Mouse (Mus musculus) layer of hippocampus, adult 9-11 months (tissue): ENCODE data around the gene Ccdc39.
A peak's percentile ranks its signal among the peaks of the same experiment; 100 is the strongest.

Source experiments
- DNase-seq: peaks from one replicate; pipeline ENCODE4 v3.0.0; 2022

Gene Ccdc39

DNA sequence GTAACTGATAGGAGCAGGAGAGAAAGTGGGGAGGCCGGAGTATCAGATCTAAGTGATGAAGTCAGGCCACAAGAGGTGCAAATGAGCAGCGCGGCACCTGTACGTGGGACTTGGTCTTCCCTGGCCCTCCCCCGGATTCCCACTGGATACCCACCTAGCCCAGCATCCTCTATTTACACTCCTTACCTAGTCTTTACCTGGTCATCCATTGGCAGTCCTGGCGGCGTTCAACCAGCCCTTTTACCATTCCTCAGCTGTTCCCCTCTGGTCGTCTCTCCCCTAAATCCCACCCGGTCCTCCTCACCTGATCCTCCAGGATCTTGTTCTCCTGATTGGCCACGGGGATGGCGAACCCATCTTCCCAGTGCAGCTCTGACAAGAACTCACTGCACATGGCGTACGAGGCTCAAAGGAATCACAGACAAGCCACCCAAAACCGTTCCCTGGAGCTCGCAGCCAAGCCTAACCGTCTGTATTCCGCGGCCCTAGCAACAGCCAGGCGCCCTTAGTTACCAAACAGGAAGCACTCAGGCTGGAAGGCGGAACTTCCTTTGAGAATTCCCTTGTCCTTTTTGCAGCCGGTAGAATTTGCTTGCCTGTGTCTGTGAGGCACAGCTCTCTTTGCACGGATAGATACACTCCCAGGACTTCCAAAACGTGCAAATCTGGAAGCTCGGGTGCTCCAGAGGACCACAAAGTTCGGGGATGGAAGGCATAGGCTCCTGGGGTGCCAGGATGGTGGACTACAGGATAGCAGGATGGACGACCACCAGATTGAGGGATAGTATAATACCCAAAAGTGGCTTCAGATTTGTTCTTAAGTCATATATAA is at the start of gene Ccdc39:
TSS of gene Ccdc39 (minus strand) at position 510 of the 832 bp plus-strand sequence.
- peak; percentile 83 for DNase-seq

DNA sequence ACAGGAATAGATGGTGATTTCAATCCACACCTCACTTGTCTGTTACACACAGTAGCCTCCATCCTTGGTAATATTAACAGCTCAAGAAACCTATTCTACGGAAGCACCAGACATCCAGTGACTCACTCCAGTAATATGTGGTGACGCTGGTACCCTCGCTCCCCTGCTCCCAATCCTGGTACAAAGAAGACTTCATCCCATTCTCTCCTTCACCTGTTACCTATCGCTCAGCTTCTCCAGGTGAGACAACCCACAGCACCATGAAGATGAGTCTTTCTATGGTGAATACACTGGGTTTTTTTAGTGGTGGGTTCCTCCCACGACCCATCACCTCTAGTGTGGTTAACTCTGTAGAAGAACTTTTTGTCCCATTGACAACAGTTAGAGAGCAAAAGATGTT is 49.3 kb upstream of the Ccdc39 start:
- no peak for DNase-seq

DNA sequence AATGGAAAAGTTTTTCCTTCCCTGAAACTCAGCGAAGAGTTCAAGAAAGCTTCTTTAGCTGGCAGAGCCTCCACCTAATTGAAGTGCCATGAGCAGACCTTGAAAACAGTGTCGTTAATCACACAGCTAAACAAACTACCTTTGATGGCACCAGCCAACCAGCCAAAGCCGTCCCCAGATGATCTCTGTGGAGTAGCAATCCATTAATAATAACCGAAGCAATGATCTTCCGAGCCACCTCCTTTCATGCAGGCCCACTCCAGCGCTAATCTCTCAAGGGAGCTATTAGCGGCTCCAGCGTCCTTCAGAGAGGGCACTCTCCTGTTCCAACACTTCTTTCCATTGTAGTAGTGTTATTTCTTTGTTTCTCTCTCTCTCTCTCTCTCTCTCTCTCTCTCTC is 43.3 kb upstream of the Ccdc39 start:
- DNase-seq: no peak

DNA sequence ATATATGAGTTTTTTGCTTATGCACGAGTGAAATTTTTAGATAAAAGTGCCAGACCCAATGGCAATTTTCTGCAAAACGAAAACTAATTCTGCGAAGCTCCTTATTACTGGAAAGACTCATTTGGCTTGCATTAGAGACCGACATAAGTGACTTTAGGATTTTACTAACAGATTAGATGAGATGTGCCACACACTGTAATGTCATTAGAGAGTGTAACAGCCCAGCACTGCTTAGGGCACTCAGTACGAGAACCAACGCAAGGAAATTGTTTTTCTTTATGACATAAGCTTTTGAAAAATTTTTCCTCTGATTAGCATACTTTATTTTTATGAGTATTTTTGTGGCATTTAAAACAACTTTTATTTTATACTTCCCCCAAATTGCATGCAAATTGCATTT is 39.0 kb upstream of the Ccdc39 start:
- no peak for DNase-seq

DNA sequence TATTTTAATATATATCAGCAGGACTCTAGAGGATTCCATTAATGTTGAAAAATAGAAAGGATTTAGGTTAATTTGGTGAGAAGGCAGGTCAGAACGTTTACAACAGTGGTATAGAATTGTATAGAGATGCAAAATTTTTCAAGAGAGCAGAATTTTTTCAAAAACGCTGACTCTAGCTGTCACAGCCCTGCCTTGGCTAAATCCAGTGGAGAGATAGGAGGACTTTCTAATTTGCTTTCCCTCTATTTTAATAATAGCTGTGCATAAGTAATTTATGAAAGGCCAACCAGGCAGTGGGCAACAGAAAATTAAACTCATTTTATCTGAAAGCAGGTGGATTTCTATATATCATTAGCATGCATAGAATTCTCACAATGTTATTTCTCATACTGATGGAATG is 38.6 kb upstream of the Ccdc39 start:
- no peak for DNase-seq

DNA sequence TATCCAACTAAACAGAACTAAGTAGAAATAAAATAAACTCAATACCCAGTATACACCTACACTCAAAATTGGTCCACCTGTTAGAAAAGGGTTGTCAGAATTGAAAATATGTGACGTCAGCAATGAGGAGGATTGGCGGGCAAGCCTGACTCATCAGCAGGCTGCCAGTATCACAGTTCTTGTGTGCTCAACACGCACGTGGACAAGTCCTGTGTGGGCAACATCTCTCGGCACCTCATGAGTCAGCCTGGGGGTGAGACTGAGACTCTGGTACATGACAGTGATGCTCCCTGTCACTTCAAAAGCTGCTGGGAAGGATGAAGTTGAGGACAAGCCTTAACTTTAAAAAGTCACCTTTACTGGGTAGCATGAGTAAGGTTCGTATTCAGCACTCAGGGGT is 34.6 kb upstream of the Ccdc39 start:
- DNase-seq: no peak

DNA sequence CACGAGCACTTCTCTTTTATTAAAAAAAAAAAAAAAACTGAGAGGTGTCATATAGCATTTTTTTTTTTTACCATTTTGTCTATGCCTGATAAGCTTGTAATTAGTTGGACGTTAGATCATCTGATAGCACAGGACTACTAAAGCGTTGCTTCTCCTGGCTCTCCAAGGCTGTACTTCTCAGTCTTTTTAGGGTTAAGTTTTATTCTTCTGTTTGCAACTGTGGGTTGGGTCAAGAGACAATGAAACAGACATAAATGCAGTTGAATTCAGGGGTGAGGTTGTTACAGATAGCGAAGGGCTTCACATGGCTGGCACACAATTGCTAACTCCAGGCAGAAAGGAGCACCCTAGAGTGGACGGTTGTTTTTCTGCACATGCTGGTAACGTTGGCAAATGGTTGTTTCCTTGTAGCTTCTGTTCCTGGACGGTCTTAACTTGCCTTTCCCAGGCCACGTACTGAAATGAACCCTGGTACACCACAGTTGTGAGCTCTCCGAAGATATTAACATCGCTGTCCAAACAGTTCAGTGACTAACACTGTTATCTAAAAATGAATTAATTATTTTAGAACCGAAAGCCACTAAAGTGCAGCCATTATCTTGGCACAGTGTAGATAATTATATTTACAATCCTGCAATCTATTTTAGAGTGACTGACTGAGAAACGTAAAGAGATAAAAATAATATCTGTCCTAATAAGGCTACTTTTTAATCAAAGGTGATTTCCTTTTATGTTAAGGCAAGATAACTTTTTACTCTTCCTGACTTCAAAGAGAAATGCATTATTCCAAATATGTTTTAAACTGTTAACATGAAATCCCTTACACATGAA is 30.6 kb upstream of the Ccdc39 start:
- DNase-seq: no peak

DNA sequence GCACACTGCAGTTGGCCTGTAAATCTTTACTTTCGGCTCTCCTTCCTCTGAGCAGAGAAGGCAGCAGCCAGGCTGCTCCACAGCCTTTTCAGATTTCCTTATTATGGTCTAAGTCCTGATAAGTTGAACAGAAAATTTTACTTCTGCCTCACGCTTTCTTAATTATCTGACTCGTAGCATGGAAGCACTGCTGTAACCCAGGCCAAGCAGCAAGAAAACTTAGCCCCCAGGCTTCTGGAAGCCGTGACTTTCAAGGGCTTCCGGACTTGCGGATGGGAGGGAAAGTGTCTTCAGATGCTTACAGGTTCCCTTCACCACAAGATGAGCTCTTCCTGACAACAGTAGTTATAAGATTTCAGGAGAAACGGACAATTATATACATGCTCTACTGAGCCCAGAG is 29.7 kb upstream of the Ccdc39 start:
- no peak for DNase-seq

DNA sequence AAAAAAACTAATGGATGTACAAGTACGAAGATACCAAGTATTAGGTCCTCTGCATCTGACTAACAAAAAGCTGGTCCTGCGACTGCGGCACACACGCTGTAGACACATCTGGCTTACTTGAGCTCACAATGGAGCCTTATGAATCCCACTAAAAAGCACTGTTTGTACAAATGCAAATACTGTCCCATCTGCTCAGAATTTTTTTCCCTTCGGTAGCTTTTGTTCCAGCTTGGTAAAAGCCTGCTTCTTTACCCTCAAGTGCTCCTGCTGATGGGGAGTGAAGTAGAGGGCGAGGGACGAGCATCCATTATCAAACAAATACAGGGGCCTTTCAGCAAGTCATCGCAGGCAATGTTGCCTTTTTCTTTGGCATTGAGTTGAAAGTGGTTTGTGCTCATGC is 29.3 kb upstream of the Ccdc39 start:
- DNase-seq: peak; percentile 41

DNA sequence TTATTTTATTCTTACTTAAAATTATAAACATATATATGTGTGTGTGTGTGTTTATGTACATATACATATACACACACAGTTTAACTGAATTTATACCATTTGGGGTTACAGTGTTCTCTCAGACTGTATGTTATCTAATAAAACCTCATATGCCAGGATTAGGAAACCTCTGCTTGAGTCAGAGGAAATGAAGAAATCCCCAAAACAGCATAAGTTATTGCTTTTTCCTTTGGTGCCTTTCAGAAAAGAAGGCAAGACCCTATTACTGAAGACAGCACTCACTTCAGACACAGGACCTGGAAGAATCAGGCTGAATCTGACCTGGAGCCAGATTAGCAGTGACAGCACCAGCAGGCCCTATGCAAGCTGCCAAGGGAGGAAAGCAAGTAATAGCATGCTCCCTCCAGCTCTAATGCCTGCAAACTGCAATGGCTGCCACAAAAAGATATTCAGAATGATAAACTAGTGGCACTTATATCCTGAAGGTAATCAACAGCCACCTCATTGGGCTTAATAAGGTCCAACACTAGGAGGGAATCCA is 20.0 kb upstream of the Ccdc39 start:
- no peak for DNase-seq

DNA sequence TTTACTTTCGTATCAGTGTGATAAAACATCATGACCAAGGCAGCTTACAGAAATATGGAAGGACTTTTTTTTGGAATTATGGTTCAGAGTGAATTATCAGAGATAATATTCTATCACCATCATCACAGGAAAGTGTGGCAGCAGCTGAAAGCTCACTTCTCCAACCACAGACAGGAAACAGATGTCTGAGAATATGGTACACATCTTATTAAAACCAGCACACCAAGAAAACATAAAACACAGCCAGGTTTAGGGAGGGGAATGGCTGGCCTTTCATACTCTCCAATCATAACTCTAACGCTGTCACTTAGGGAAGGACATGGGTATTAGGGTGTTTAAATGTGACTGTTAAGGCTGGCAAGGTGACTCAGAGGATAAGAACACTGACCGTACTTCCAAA is 14.8 kb upstream of the Ccdc39 start:
- DNase-seq: no peak

DNA sequence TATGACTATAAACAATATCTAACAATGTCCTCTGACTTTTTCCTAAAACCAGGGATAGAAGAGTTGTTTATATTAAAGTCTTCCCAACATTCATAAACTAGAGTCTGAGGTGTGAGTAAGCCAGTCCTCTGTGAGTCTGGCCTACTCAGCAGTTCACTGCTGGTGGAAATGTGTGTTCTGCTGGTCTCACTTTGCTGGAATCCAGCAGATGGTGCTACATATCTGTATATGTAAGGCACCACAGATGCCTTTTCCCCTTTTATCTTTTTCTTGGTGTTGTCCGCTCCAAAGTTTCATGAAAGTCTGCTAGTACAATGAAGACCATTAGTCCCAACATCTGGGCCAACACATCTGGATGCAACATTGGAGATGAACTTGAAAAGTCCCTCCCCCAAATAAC is 9.0 kb upstream of the Ccdc39 start:
- DNase-seq: peak; percentile 17

DNA sequence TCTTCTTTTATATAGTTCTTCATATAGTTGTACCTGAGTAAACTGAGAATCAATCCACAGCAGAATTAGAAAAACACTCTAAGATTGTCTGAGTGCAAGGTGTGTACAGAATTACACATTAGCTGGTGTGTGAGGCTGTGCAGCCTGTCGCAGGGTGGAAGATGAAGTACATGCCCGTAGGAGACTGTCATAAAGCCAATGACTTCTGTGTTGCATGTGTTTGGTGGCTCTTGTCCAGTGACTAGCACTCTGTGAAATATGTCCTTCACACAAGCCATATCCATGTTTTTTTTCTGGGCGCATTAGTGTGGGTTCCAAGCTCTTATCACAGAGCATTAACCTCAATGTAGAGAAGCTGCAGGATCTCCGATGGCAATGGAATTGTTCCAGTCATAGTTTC is 6.7 kb upstream of the Ccdc39 start:
- DNase-seq: no peak

DNA sequence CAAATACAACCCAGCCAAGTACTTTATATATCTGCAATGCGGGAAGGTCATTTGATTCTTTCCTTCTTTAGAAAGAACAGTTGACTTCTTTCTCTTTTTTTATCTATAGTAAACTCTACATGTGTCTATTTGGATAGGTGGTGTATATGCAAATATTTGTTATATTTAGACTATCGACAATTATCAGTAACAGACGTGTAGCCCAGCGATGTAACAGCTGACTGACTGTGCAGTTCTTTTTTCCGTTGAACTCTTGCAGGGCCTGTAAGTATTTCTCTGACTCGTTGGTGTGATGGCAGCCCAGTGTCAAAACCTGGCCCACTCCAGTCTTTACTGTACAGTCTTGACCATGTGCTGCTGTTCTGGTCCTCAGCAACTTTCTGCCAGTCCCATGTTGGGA is 2.5 kb upstream of the Ccdc39 start:
- DNase-seq: no peak

DNA sequence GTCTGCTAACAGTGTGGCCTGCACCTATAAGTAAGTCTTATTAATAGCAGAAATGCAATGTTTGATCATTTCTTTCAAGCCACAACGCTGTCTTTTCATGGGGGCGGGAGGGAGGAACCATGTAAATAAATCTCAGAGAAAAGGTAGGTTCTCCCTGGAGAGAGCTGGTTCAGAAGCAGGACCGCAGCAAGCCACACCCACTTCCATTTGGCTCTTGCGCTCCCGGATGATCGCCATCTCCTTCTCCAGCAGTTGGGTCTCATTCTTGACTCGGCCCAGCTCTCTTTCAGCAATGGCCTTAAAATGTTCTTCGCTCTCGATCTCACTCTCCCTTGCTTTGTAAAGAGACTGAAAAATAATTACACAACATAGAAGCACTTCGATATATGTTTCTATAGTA is 5.2 kb downstream of the Ccdc39 start:
- DNase-seq: no peak

DNA sequence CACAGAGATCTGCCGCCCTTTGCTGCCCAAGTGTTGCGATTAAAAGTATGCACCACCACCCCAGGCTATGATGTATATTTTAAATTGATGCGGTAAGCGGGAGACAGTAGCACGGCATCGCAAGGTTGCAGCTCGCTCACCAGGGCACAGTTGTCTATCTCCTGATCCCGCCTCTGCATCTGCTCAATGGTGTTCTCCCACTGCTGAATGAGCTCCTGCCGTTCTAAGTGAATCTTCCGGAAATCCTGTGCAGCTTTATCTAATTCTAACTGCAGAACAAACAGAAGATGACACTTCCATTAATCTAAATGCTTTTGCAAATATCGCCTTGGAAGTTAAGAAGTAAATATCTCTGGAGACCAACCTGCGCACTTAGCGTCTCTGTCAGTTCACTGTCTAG is 7.5 kb downstream of the Ccdc39 start:
- DNase-seq: no peak

DNA sequence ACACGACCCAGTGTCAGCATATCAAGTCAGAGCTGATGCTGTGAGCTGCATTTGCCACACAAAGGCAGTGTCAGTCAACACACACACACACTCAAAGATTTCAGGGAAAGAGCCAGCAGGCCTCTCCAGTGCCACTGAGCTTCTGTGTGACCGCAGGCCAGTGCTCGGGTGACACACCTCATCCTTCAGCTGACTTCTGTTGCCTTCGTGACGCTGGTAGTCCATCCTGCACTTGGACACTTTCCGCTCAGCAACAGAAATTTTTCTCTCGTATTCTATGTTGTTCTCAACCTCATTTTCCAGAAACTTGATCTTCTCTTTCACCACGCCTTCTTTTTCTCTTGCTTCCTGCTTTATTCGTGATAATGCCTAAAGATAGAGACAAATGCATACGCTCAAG is 11.8 kb downstream of the Ccdc39 start:
- no peak for DNase-seq

DNA sequence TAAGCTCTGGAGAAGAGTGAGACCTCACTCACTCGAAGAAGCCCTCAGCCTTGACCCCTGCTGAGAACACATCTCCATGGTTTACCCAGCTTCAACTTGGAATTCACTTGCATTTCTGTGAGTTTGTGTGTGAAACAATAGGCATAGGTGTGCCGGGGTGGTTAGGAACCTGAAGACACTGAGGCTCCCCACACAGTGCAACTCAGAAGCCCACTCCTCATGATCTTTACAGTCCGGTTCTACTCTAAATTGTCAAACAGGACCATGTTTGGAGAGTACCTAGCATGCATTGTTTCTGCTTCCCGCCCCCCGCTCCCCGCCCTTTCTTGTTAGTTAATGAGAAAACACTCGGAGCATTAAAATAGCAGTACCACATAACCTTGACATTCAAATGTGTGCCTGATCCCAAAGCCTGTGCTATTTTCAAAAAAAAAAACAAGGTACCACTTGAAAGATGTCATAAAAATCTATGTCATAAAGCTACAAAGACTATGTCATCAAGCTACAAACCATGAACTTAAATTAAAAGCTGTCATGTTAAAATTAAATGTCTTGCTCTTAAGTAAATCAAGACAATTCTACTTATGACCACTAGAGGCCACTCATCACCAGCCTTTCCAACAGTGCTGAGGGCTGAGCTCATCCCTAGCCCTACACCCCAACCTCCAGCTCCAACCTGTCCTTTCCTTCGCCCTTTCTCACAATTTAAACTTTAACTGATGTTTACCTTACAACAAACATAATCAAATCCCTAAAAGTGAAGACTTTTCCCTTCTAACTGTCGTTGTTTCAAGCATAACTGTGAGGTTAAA is 19.8 kb downstream of the Ccdc39 start:
- DNase-seq: no peak

DNA sequence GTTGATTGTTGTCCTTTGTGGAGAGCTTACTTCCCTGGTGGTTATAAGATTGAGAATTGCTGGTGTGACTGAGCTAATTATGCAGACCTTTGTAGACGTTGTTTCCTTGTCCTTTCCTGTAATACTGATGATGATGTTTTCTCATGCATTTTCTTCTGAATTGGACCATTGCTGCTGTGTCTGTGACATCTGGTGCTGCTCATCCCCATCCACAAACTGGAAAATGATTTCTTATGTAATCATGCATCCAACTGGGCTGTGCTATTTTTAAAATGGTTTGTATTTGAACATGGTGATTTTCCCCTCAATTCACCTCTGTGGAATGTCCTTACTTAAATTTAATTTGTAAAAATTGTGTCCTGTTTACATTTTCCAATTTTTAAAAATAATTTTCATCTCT is 37.0 kb downstream of the Ccdc39 start:
- DNase-seq: peak; percentile 15

DNA sequence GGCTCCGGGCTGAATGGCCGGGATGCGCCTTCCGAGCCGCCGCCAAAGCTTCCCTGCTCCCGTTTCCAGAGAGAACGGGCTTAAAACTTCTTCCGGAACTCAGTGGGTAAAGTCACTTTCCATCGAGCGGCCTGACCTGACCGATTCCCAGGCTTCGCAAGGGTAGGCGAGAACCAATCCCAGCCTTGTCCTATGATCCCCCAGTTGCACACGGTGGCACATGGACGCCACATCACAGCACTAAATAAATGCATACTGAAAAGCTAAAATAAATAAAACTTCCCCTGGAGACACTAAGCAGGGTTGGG is 43.6 kb downstream of the Ccdc39 start:
- no peak for DNase-seq

DNA sequence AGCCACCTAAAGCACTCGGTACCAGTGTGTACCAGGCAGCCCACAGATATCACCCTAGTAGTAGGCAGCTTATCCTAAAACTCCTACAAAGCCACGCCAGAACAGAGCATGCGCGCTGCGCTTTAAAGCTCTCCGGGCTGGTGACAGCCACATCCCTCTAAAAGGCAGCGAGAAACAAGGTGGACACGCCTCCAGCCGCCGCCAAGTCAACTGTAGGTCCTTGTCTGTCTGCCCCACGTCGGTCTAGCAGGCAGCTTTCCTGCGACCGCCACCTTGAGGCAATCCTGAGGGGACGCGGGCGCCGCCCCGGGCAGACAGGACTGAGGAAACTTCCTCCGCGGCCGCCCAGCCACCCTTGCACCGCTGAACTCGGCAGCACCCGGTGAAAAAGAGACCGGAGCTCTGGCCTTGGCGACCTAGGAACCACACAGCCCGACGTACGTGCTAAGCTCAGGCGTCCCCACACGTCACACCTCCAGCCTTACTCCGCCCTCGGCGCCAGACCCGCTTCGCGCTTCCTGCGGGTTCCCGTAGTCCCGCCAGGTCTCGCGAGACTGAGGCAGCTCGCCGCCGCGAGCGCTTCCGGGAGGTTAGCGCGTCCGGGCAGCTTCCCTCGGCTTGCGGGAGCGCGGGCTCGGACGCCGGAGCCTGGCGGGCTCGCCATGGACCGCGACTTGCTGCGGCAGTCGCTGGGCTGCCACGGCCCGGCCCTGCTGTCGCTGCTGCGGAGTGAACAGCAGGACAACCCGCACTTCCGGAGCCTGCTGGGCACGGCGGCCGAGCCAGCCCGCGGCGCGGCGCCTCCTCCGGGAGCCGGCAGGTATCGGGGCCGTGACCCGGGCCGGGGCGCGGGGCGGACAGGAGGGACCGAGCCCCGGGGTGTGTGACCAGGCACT is 44.2 kb downstream of the Ccdc39 start, which contains the start of gene Ttc14:
TSS of gene Ttc14 (plus strand) at position 216 of the 896 bp plus-strand sequence.
- peak; percentile 95 for DNase-seq

DNA sequence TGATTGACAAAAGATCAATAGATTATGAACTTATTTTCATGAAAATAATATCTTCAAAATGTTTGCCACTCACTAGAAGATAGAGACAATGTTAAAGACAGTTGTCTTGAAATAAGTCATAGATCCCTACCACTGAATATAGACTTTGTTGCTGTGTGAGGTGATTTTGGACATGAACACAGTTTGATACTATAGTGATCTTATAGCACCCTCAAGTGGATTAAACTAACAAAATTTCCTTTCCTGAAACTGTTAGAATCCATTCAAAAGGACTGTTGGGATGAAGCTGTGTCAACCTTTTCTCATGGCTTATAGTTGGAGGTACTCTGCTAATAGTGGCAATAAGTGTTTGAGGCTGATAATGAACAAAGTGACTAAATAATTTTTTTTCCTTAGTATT is 53.1 kb downstream of the Ccdc39 start:
- DNase-seq: no peak
